Mouse (Mus musculus) hindbrain, embryonic 11.5 days (tissue): ENCODE data around the gene Spns2. TPM values are rescaled to one million over a fixed set of nuclear protein-coding genes. Genes with fewer than 3 reads are reported as not detected.
A peak's percentile ranks its signal among the peaks of the same experiment; 100 is the strongest.

Experiments used
- ATAC-seq: fragments of 200-750 bp; cut with Nextera tagmentation; 2 replicates; pipeline ENCODE4 v1.8.0; 2017; ENCODE audit warnings: mild to moderate bottlenecking, moderate TSS enrichment, moderate library complexity; ENCODE audit not compliant: low FRiP score
- DNase-seq: peaks from one replicate; pipeline ENCODE4 v3.0.0-alpha.2; 2015; ENCODE audit warnings: low spot score
- H3K27ac ChIP-seq: fragments of 300-500 bp; sonication (generic); 2 replicates; pipeline ENCODE4 v1.5.1; 2014; ENCODE audit warnings: mild to moderate bottlenecking, low read depth, low read length
- H3K27me3 ChIP-seq: fragments of 300-500 bp; sonication (generic); 2 replicates; pipeline ENCODE4 v1.6.1; 2014; ENCODE audit warnings: mild to moderate bottlenecking, low read length, moderate library complexity, mixed read lengths; ENCODE audit not compliant: control insufficient read depth, insufficient read depth
- H3K36me3 ChIP-seq: fragments of 300-500 bp; sonication (generic); 2 replicates; pipeline ENCODE4 v1.6.1; 2014; ENCODE audit warnings: mild to moderate bottlenecking, low read length, moderate library complexity, mixed read lengths; ENCODE audit not compliant: control insufficient read depth, insufficient read depth
- H3K4me1 ChIP-seq: fragments of 300-500 bp; sonication (generic); replicated peaks from 2 replicates; pipeline ENCODE4 v1.6.1; 2014; ENCODE audit warnings: low read length, mixed read lengths; ENCODE audit not compliant: control insufficient read depth, insufficient read depth
- H3K4me2 ChIP-seq: fragments of 300-500 bp; sonication (generic); replicated peaks from 2 replicates; pipeline ENCODE4 v1.6.1; 2014; ENCODE audit warnings: mild to moderate bottlenecking, low read depth, low read length
- H3K4me3 ChIP-seq: fragments of 300-500 bp; sonication (generic); 2 replicates; pipeline ENCODE4 v1.5.1; 2014; ENCODE audit warnings: low read depth, low read length
- H3K9ac ChIP-seq: fragments of 300-500 bp; sonication (generic); 2 replicates; pipeline ENCODE4 v1.6.1; 2014; ENCODE audit warnings: low read depth, low read length
- H3K9me3 ChIP-seq: fragments of 300-500 bp; sonication (generic); 2 replicates; pipeline ENCODE4 v1.6.1; 2016; ENCODE audit warnings: low read length; ENCODE audit not compliant: control insufficient read depth
- WGBS: fragments of 180-500 bp; shearing (Covaris S2); extraction: QIAGEN DNeasy Blood & Tissue Kit; methylation state at CpG from one replicate; pipeline ENCODE4 v1.1.7; 2014; 5-methylcytosine and 5-hydroxymethylcytosine counted together
- polyA plus RNA-seq: library from polyadenylated mRNA; unstranded; fragments of >200 nt; fragmentation: Nextera tagmentation; extraction: Ambion mirVana; gene quantifications from 2 replicates; pipeline ENCODE4 v1.2.1, GENCODE M21; 2014

Spns2 gene
- polyA plus RNA-seq, 1 experiment from 2014 or later, result 5.3 TPM

GRCm38 (mm10) chr11:72494046-72494988 is 4.6 kb upstream of the Spns2 start:
- DNase-seq (peak; percentile 64), ATAC-seq (no peak)
- H3K4me1 ChIP-seq, result peaks cover under 1% of the 10 kb centered on the region
- no peaks in the 10 kb centered on the region for H3K9me3 ChIP-seq
- peaks cover under 1% of the 10 kb centered on the region for H3K27me3 ChIP-seq
- no peak overlapping the region for H3K4me2 ChIP-seq
- H3K4me3 ChIP-seq, result no peak overlapping the region
- H3K27ac ChIP-seq, result no peak overlapping the region
- H3K36me3 ChIP-seq, result no peaks in the 10 kb centered on the region
- 57% methylated on average over 8 of the region's 8 CpGs for WGBS
- no peak overlapping the region for H3K9ac ChIP-seq

- H3K27me3 ChIP-seq, result peaks cover 14% of the 10 kb centered on the region
- no peaks in the 10 kb centered on the region for H3K9me3 ChIP-seq
- whole genome bisulfite sequencing, result 77% methylated on average over 15 of the region's 15 CpGs
- no peak overlapping the region for H3K27ac ChIP-seq
- H3K36me3 ChIP-seq, result no peaks in the 10 kb centered on the region
- H3K4me1 ChIP-seq, result peaks cover 2% of the 10 kb centered on the region
- H3K9ac ChIP-seq, result no peak overlapping the region
- H3K4me3 ChIP-seq, result no peak overlapping the region
- DNase-seq, result no peak
- no peak overlapping the region for H3K4me2 ChIP-seq
- no peak for ATAC-seq
Observed at GRCm38 (mm10) chr11:72491130-72491960, 1.6 kb upstream of the Spns2 start.

GRCm38 (mm10) chr11:72489397-72489796 is 307 bp downstream of the Spns2 start:
- H3K4me3 ChIP-seq, result peak overlapping the region; percentile 62
- peaks cover 2% of the 10 kb centered on the region for H3K4me1 ChIP-seq
- peak overlapping the region; percentile 79 for H3K9ac ChIP-seq
- H3K4me2 ChIP-seq, result peak overlapping the region; percentile 82
- peak overlapping the region; percentile 86 for H3K27ac ChIP-seq
- WGBS, result under 1% methylated on average over 20 of the region's 42 CpGs
- H3K9me3 ChIP-seq, result no peaks in the 10 kb centered on the region
- H3K36me3 ChIP-seq, result no peaks in the 10 kb centered on the region
- ATAC-seq, result peak; percentile 26
- DNase-seq, result no peak
- H3K27me3 ChIP-seq, result peaks cover 16% of the 10 kb centered on the region

- DNase-seq, result peak; percentile 73
- Histone ChIP-seq H3K36me3 (no peaks in the 10 kb centered on the region), H3K27ac (peak overlapping the region; percentile 86), H3K4me2 (peak overlapping the region; percentile 82), H3K9me3 (no peaks in the 10 kb centered on the region), H3K9ac (peak overlapping the region; percentile 79), H3K27me3 (peaks cover 16% of the 10 kb centered on the region), H3K4me3 (peak overlapping the region; percentile 62), H3K4me1 (peaks cover 2% of the 10 kb centered on the region)
- ATAC-seq, result peak; percentile 70
- WGBS, result under 1% methylated on average over 38 of the region's 38 CpGs
Observed at GRCm38 (mm10) chr11:72488753-72489271, 892 bp downstream of the Spns2 start.

- WGBS, result 82% methylated on average over 2 of the region's 2 CpGs
- Histone ChIP-seq H3K27ac (no peak overlapping the region), H3K9me3 (no peaks in the 10 kb centered on the region), H3K4me3 (peak overlapping the region; percentile 62), H3K9ac (peak overlapping the region; percentile 79; the same call in 1 of the 2 replicates), H3K36me3 (no peaks in the 10 kb centered on the region), H3K4me1 (peaks cover 2% of the 10 kb centered on the region), H3K27me3 (peaks cover 16% of the 10 kb centered on the region), H3K4me2 (peak overlapping the region; percentile 82)
- ATAC-seq (no peak), DNase-seq (no peak)
Observed at GRCm38 (mm10) chr11:72487739-72488138, 2.0 kb downstream of the Spns2 start.

GRCm38 (mm10) chr11:72487171-72487570 is 2.5 kb downstream of the Spns2 start:
- Histone ChIP-seq H3K9ac (no peak overlapping the region), H3K27ac (no peak overlapping the region), H3K4me2 (no peak overlapping the region; the same call in 1 of the 2 replicates), H3K27me3 (peaks cover 16% of the 10 kb centered on the region), H3K4me3 (no peak overlapping the region), H3K36me3 (no peaks in the 10 kb centered on the region), H3K4me1 (peaks cover 2% of the 10 kb centered on the region), H3K9me3 (no peaks in the 10 kb centered on the region)
- no peak for ATAC-seq
- DNase-seq, result no peak
- WGBS, result 54% methylated on average over 5 of the region's 5 CpGs

GRCm38 (mm10) chr11:72485960-72486359 is 3.7 kb downstream of the Spns2 start:
- H3K9me3 ChIP-seq, result no peaks in the 10 kb centered on the region
- H3K4me3 ChIP-seq, result no peak overlapping the region
- DNase-seq (no peak), ATAC-seq (no peak)
- H3K9ac ChIP-seq, result no peak overlapping the region
- H3K36me3 ChIP-seq, result no peaks in the 10 kb centered on the region
- no peak overlapping the region for H3K4me2 ChIP-seq
- WGBS, result 71% methylated on average over 11 of the region's 11 CpGs
- no peak overlapping the region for H3K27ac ChIP-seq
- H3K27me3 ChIP-seq, result peaks cover 16% of the 10 kb centered on the region
- peaks cover 2% of the 10 kb centered on the region for H3K4me1 ChIP-seq

GRCm38 (mm10) chr11:72485157-72485556 is 4.5 kb downstream of the Spns2 start:
- no peaks in the 10 kb centered on the region for H3K9me3 ChIP-seq
- H3K36me3 ChIP-seq, result no peaks in the 10 kb centered on the region
- H3K27ac ChIP-seq, result no peak overlapping the region
- no peak overlapping the region for H3K4me3 ChIP-seq
- ATAC-seq (no peak), DNase-seq (peak; percentile 20)
- H3K27me3 ChIP-seq, result peaks cover 16% of the 10 kb centered on the region
- WGBS, result 56% methylated on average over 5 of the region's 5 CpGs
- no peak overlapping the region for H3K4me2 ChIP-seq
- H3K9ac ChIP-seq, result no peak overlapping the region
- peaks cover 2% of the 10 kb centered on the region for H3K4me1 ChIP-seq
